Mouse (Mus musculus): Measurements from ENCODE around the gene Arhgap32. TPM values are rescaled to one million over a fixed set of nuclear protein-coding genes. Genes with fewer than 3 reads are reported as not detected.

Arhgap32 gene
- polyA plus RNA-seq, 1 experiment = 8.2 TPM

- 84% methylated on average over 3 of the region's 3 CpGs for WGBS
- no peak for DNase-seq (ENCODE audit: low read depth, low spot score)
Measured at GRCm38 (mm10) chr9:32315999-32316398, 200.1 kb downstream of the Arhgap32 start.

Other genes starting within 250 kb of the Arhgap32 start
- 12.5 and 32.9 TPM in 2 replicates for gene Barx2, start 202.7 kb upstream of the Arhgap32 start, polyA plus RNA-seq (2012; rRNA removed)
- gene Kcnj5, start 228.2 kb downstream of the Arhgap32 start, polyA plus RNA-seq (2012; rRNA removed) = 0.21 and 0.30 TPM in 2 replicates